Mouse (Mus musculus) heart, embryonic 15.5 days (tissue): ENCODE results near the gene Rnase2b. TPM values are rescaled to one million over a fixed set of nuclear protein-coding genes. Genes with fewer than 3 reads are reported as not detected.

Source experiments
- ATAC-seq: fragments of 200-750 bp; cut with Nextera tagmentation; replicated peaks from 2 replicates; pipeline ENCODE4 v1.8.0; 2017; ENCODE audit warnings: low read depth, moderate TSS enrichment; ENCODE audit not compliant: insufficient number of reproducible peaks, insufficient read depth, low FRiP score
- H3K27ac ChIP-seq: fragments of 300-500 bp; sonication (generic); 2 replicates; pipeline ENCODE4 v1.5.1; 2015; ENCODE audit warnings: mild to moderate bottlenecking, inconsistent platforms
- H3K27me3 ChIP-seq: fragments of 300-500 bp; sonication (generic); 2 replicates; pipeline ENCODE4 v1.6.1; 2015; ENCODE audit warnings: inconsistent platforms
- H3K36me3 ChIP-seq: fragments of 300-500 bp; sonication (generic); 2 replicates; pipeline ENCODE4 v1.6.1; 2015; ENCODE audit warnings: mild to moderate bottlenecking, inconsistent platforms
- H3K4me1 ChIP-seq: fragments of 300-500 bp; sonication (generic); replicated peaks from 2 replicates; pipeline ENCODE4 v1.6.1; 2015; ENCODE audit warnings: inconsistent platforms
- H3K4me2 ChIP-seq: fragments of 300-500 bp; sonication (generic); 2 replicates; pipeline ENCODE4 v1.6.1; 2015; ENCODE audit warnings: inconsistent platforms, mild to moderate bottlenecking, moderate library complexity
- H3K4me3 ChIP-seq: fragments of 300-500 bp; sonication (generic); 2 replicates; pipeline ENCODE4 v1.5.1; 2015; ENCODE audit warnings: mild to moderate bottlenecking, inconsistent platforms
- H3K9ac ChIP-seq: fragments of 300-500 bp; sonication (generic); 2 replicates; pipeline ENCODE4 v1.6.1; 2015; ENCODE audit warnings: mild to moderate bottlenecking, inconsistent platforms
- H3K9me3 ChIP-seq: fragments of 300-500 bp; sonication (generic); replicated peaks from 2 replicates; pipeline ENCODE4 v1.6.1; 2016; ENCODE audit warnings: inconsistent platforms
- WGBS: fragments of 180-500 bp; shearing (Covaris S2); methylation state at CpG from one replicate; pipeline ENCODE4 v1.1.7; 2015; ENCODE audit warnings: mixed read lengths; 5-methylcytosine and 5-hydroxymethylcytosine counted together
- polyA plus RNA-seq: library from polyadenylated mRNA; unstranded; fragments of >200 nt; fragmentation: Nextera tagmentation; extraction: Ambion mirVana; gene quantifications from 2 replicates; pipeline ENCODE4 v1.2.1, GENCODE M21; 2015

The Rnase2b gene
- polyA plus RNA-seq, 1 experiment from 2014 or later, result not detected

- 58% methylated on average over 2 of the region's 2 CpGs for WGBS
- Histone ChIP-seq H3K36me3 (no peaks in the 10 kb centered on the region), H3K27me3 (no peaks in the 10 kb centered on the region), H3K27ac (no peak overlapping the region), H3K9me3 (no peaks in the 10 kb centered on the region), H3K4me2 (no peak overlapping the region), H3K9ac (no peak overlapping the region), H3K4me1 (peaks cover 5% of the 10 kb centered on the region; the same call in 1 of the 2 replicates), H3K4me3 (no peak overlapping the region)
- no peak for ATAC-seq
Measured at GRCm38 (mm10) chr14:51140342-51140741, 21.7 kb upstream of the Rnase2b start.

DNA sequence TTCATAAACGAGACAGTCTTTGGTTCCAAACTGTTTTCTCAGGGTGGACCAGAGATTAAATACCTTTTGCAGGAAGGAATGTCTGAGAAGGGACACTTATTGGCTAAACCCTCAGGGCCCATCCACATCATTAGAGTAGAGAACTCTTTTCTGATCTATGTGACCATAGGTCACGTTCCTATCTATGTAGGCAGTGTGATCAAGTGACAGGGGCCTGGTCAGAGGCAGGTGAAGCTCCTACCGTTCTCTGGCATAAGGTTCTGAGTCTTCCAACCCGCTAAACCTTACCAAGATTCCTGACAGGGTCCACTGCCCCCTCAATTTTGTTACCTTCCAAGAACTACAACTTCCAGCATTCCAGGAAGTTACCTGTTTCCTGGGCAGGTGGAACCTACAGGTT, 19.9 kb upstream of the Rnase2b start:
- H3K27ac ChIP-seq, result no peak overlapping the region
- H3K4me3 ChIP-seq, result no peak overlapping the region
- H3K27me3 ChIP-seq, result no peaks in the 10 kb centered on the region
- H3K9ac ChIP-seq, result no peak overlapping the region
- WGBS, result 85% methylated on average over 4 of the region's 4 CpGs
- no peaks in the 10 kb centered on the region for H3K36me3 ChIP-seq
- H3K4me2 ChIP-seq, result no peak overlapping the region
- no peak for ATAC-seq
- H3K9me3 ChIP-seq, result no peaks in the 10 kb centered on the region
- H3K4me1 ChIP-seq, result peaks cover 5% of the 10 kb centered on the region; the same call in 1 of the 2 replicates

DNA sequence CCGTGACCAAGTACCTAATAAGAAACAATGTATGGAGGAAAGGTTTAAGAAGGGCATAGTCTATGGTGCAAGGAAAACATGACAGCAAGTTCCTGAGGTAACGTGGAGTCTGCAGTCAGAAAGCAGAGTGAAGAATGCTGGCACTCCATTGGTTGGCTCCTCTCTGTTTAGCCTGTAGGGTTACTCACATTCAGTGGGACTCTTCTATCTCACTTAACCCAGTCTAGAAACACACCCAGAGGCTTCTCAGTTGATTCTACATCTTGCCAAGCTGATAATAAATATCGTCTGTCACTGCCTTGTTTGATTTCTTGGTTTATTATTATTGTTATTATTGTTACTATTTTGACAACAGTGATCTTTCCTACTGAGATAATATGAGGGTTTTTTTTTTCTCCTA, 19.5 kb upstream of the Rnase2b start:
- Histone ChIP-seq H3K9me3 (no peaks in the 10 kb centered on the region), H3K9ac (no peak overlapping the region), H3K36me3 (no peaks in the 10 kb centered on the region), H3K4me2 (no peak overlapping the region), H3K4me1 (peaks cover 5% of the 10 kb centered on the region; the same call in 1 of the 2 replicates), H3K27ac (no peak overlapping the region), H3K27me3 (no peaks in the 10 kb centered on the region), H3K4me3 (no peak overlapping the region)
- no peak for ATAC-seq
- WGBS, result 79% methylated on average over 3 of the region's 3 CpGs

GRCm38 (mm10) chr14:51143287-51143686, 18.8 kb upstream of the Rnase2b start:
- ATAC-seq, result no peak
- no peak overlapping the region for H3K9ac ChIP-seq
- H3K4me1 ChIP-seq, result peaks cover 5% of the 10 kb centered on the region; the same call in 1 of the 2 replicates
- H3K27ac ChIP-seq, result peak overlapping the region; percentile 5; the same call in 1 of the 2 replicates
- no peak overlapping the region for H3K4me3 ChIP-seq
- H3K4me2 ChIP-seq, result no peak overlapping the region
- no peaks in the 10 kb centered on the region for H3K27me3 ChIP-seq
- 34% methylated on average over 4 of the region's 4 CpGs for WGBS
- no peaks in the 10 kb centered on the region for H3K36me3 ChIP-seq
- H3K9me3 ChIP-seq, result no peaks in the 10 kb centered on the region

GRCm38 (mm10) chr14:51143937-51144336, 18.1 kb upstream of the Rnase2b start:
- H3K36me3 ChIP-seq, result no peaks in the 10 kb centered on the region
- 47% methylated on average over 2 of the region's 2 CpGs for WGBS
- no peak overlapping the region for H3K4me2 ChIP-seq
- H3K9ac ChIP-seq, result no peak overlapping the region
- no peaks in the 10 kb centered on the region for H3K9me3 ChIP-seq
- H3K4me3 ChIP-seq, result no peak overlapping the region
- H3K4me1 ChIP-seq, result peaks cover 5% of the 10 kb centered on the region; the same call in 1 of the 2 replicates
- peak overlapping the region; percentile 5; the same call in 1 of the 2 replicates for H3K27ac ChIP-seq
- no peak for ATAC-seq
- no peaks in the 10 kb centered on the region for H3K27me3 ChIP-seq

DNA sequence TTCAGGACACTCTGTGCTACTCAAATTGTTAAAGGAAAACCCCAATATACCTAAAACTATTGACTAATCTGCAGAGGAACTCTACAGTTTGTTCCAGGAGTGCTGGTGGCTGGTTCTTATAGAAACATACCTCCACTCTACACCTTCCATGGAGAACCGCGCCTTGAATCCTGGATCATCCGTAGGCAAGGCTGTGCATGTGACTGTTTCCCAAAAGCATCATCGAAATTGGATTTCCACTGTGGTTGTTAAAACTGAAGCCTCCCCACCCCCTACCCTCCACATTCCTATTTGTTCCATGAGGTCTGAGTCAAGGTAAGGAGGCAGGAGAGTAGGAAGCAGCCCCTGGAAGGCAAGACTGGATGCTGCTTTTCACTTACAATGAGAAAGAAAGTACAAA, 17.6 kb upstream of the Rnase2b start:
- Histone ChIP-seq H3K4me2 (no peak overlapping the region), H3K27me3 (no peaks in the 10 kb centered on the region), H3K9ac (no peak overlapping the region), H3K4me1 (peaks cover 5% of the 10 kb centered on the region; the same call in 1 of the 2 replicates), H3K9me3 (no peaks in the 10 kb centered on the region), H3K36me3 (no peaks in the 10 kb centered on the region), H3K27ac (no peak overlapping the region), H3K4me3 (no peak overlapping the region)
- ATAC-seq, result no peak
- WGBS, result 90% methylated on average over 4 of the region's 4 CpGs

- no peak overlapping the region for H3K27ac ChIP-seq
- no peaks in the 10 kb centered on the region for H3K27me3 ChIP-seq
- WGBS, result 75% methylated on average over 6 of the region's 6 CpGs
- H3K36me3 ChIP-seq, result no peaks in the 10 kb centered on the region
- no peak for ATAC-seq
- no peak overlapping the region for H3K4me3 ChIP-seq
- no peak overlapping the region for H3K4me2 ChIP-seq
- no peak overlapping the region for H3K9ac ChIP-seq
- H3K9me3 ChIP-seq, result no peaks in the 10 kb centered on the region
- H3K4me1 ChIP-seq, result peaks cover 5% of the 10 kb centered on the region; the same call in 1 of the 2 replicates
Measured at GRCm38 (mm10) chr14:51145521-51145920, 16.5 kb upstream of the Rnase2b start.

- Histone ChIP-seq H3K9me3 (no peaks in the 10 kb centered on the region), H3K4me2 (no peak within 1 kb of the TSS), H3K36me3 (no peaks in the 10 kb centered on the region), H3K9ac (no peak within 1 kb of the TSS), H3K27me3 (no peaks in the 10 kb centered on the region), H3K4me3 (no peak within 1 kb of the TSS), H3K4me1 (peaks cover 5% of the 10 kb centered on the region; the same call in 1 of the 2 replicates), H3K27ac (no peak within 1 kb of the TSS)
- ATAC-seq, result no peak
- WGBS, result 57% methylated on average over 2 of the region's 2 CpGs
Measured at GRCm38 (mm10) chr14:51146685-51147084, 15.4 kb upstream of the Rnase2b start, which contains the start of gene Rnase1. Gene Rnase1, minus strand, starts transcription at chr14:51146785.

GRCm38 (mm10) chr14:51148006-51148405, 14.1 kb upstream of the Rnase2b start:
- Histone ChIP-seq H3K4me3 (no peak overlapping the region), H3K4me1 (peaks cover 5% of the 10 kb centered on the region; the same call in 1 of the 2 replicates), H3K4me2 (no peak overlapping the region), H3K36me3 (no peaks in the 10 kb centered on the region), H3K9ac (no peak overlapping the region), H3K9me3 (no peaks in the 10 kb centered on the region), H3K27ac (no peak overlapping the region), H3K27me3 (no peaks in the 10 kb centered on the region)
- WGBS, result 38% methylated on average over 3 of the region's 3 CpGs
- no peak for ATAC-seq

DNA sequence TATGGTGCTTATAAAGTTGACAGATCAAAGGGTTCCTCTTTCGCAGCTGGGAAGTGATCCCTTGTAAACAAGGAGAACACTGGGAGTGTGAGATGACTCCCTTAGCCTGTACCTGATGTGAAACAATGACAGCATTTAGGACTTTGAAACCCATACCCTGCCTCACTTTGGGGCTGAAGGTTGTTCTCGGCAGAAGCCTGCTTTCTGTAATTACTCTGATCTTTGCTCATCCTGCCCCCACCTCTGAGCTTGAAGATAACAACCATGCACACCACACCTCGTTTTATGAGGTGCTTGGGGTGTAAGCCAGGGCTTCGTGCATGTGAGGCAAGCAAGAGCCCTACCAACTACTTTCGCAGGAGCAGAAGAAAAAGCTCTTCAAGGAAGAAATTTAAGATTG, 12.9 kb upstream of the Rnase2b start:
- Histone ChIP-seq H3K9me3 (no peaks in the 10 kb centered on the region), H3K27ac (no peak overlapping the region), H3K36me3 (no peaks in the 10 kb centered on the region), H3K4me3 (no peak overlapping the region), H3K9ac (no peak overlapping the region), H3K4me2 (no peak overlapping the region), H3K27me3 (no peaks in the 10 kb centered on the region), H3K4me1 (no peaks in the 10 kb centered on the region)
- 62% methylated on average over 5 of the region's 5 CpGs for WGBS
- no peak for ATAC-seq

DNA sequence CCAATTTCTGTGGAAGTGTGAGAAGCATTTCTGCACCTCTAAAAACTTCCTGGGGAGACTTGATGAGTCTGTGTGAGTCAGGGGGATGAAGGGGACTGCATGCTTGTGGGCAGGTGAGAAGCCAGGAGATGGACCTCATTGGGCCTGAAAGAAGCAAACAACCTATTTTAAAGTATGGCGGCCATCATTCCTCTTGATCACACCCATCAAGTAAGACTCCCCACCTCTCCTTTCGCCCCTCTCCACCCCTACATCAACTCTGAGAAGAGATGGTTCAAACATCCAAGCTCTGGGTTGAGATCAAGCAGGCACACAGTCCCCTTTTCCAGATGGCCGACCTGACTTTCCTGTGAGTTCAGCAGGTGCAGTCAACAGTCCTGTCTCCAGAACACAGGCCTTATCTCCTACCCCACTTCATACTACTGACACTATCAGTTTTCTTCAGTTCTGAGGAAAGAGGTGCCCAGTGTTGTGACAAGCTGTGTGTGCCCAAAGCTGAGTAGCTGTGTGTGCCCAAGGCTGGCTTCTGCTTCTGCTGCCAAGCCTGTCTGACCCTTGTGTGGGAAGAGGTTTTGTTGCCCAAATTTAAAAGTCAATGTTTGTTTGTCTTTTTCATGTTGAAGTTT, 11.7 kb upstream of the Rnase2b start:
- WGBS, result 80% methylated on average over 3 of the region's 3 CpGs
- no peak overlapping the region for H3K4me2 ChIP-seq
- no peaks in the 10 kb centered on the region for H3K36me3 ChIP-seq
- no peaks in the 10 kb centered on the region for H3K9me3 ChIP-seq
- H3K9ac ChIP-seq, result no peak overlapping the region
- H3K27ac ChIP-seq, result no peak overlapping the region
- H3K4me3 ChIP-seq, result no peak overlapping the region
- H3K4me1 ChIP-seq, result no peaks in the 10 kb centered on the region
- no peak for ATAC-seq
- H3K27me3 ChIP-seq, result no peaks in the 10 kb centered on the region

- no peaks in the 10 kb centered on the region for H3K4me1 ChIP-seq
Measured at GRCm38 (mm10) chr14:51152249-51152870, 9.7 kb upstream of the Rnase2b start.

More at GRCm38 (mm10) chr14:51152249-51152870, 9.7 kb upstream of the Rnase2b start:
- Histone ChIP-seq H3K9me3 (no peaks in the 10 kb centered on the region), H3K9ac (no peak overlapping the region), H3K27me3 (no peaks in the 10 kb centered on the region), H3K4me3 (no peak overlapping the region), H3K36me3 (no peaks in the 10 kb centered on the region), H3K27ac (no peak overlapping the region), H3K4me2 (no peak overlapping the region)
- ATAC-seq, result no peak
- WGBS, result 51% methylated on average over 5 of the region's 5 CpGs
